ENCODE assay signal across 29 mouse cellular contexts in the genomic region with DNA sequence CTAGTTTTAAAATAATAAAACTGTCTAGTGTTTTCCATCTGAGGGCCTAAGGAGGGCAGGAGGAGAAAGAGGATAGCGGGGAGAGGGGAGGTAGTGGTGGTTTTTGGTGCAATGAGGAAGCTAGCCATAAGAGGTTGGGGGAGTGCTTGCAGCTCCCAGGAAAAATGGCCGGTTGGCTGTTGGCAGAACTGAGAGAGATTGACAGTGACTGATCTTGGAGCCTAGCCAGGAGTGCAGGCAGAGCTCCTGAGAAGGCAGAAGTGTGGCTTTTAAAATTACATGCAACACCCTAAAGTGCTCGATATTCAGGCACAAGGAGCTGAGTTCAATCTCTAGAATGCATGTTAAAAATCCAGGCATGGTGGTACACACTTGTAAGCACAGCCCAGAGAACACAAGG.
DNase-seq lines count a peak whose midpoint lies in the region; ATAC-seq and TF ChIP-seq lines count a peak whose summit lies in the region.
"Had no signal": no experiment of that assay in that cellular context is flagged by ENCODE, and none has a peak within 500 bp of the region (broad histone marks: within the 10 kb centered on the region; RNA-seq: fewer than 3 reads in every experiment).

No protein-coding gene starts in this region.

- no peak overlapping the region for H3K9ac ChIP-seq in forebrain, embryonic 13.5 days
- H3K9ac ChIP-seq: heart, embryonic 12.5 days; hindbrain, embryonic 15.5 days; kidney, embryonic 15.5 days; limb, embryonic 13.5 days; lung, embryonic 15.5 days; midbrain, embryonic 15.5 days; neural tube, embryonic 12.5 days had no signal

- H3K36me3 ChIP-seq in forebrain, embryonic 13.5 days (ENCODE audit: poor library complexity, severe bottlenecking) = no peaks in the 10 kb centered on the region
- no peaks in the 10 kb centered on the region for H3K36me3 ChIP-seq in forebrain, embryonic 10.5 days (replicated peaks)
- H3K36me3 ChIP-seq: heart, embryonic 12.5 days; hindbrain, embryonic 15.5 days; kidney, embryonic 15.5 days; limb, embryonic 13.5 days; lung, embryonic 15.5 days; midbrain, embryonic 15.5 days; neural tube, embryonic 12.5 days had no signal

- no peak overlapping the region for H3K4me3 ChIP-seq in forebrain, embryonic 13.5 days
- no peak overlapping the region for H3K4me3 ChIP-seq in forebrain, embryonic 10.5 days
- H3K4me3 ChIP-seq: heart, adult 2 months; heart, embryonic 12.5 days; hindbrain, embryonic 15.5 days; kidney, embryonic 15.5 days; limb, embryonic 13.5 days; lung, embryonic 15.5 days; midbrain, embryonic 15.5 days; myocyte; neural tube, embryonic 12.5 days had no signal

- no peak for DNase-seq in forebrain, embryonic 10.5 days (ENCODE audit: extremely low spot score, low spot score)
- DNase-seq in left cerebral cortex, postnatal 4 days = peak; percentile 36
- DNase-seq in left cerebral cortex, postnatal 10 days (ENCODE audit: extremely low spot score in 1 of 2, low spot score in 2 of 2) = no peak
- DNase-seq in MEL-GATA-1-ER (ENCODE audit: extremely low read depth, low read depth) (peak; percentile 15), adipocyte (ENCODE audit: low spot score) (no peak)
- peak; percentile 63 for DNase-seq in brain, embryonic 14.5 days (ENCODE audit: low read depth)
- no peak for DNase-seq in lung, postnatal 4 days
- DNase-seq: adrenal gland, postnatal 25 days; cerebellum, adult 11-12 months; cerebellum, adult 9-11 months; gastrocnemius, postnatal 25 days; heart, adult 2 months; kidney, adult 18-20 months; kidney, postnatal 25 days; lung, postnatal 36 days; right cerebral cortex, adult 18-20 months; right cerebral cortex, postnatal 4 days had no signal

- no peaks in the 10 kb centered on the region for H3K9me3 ChIP-seq in forebrain, embryonic 13.5 days (replicated peaks)
- H3K9me3 ChIP-seq in forebrain, embryonic 10.5 days = no peaks in the 10 kb centered on the region; the same call in 1 of the 2 replicates
- H3K9me3 ChIP-seq: heart, embryonic 12.5 days; hindbrain, embryonic 15.5 days; kidney, embryonic 15.5 days; limb, embryonic 13.5 days; lung, embryonic 15.5 days; midbrain, embryonic 15.5 days; neural tube, embryonic 12.5 days had no signal

- H3K4me1 ChIP-seq in forebrain, embryonic 13.5 days = no peaks in the 10 kb centered on the region
- H3K4me1 ChIP-seq in forebrain, embryonic 10.5 days = no peaks in the 10 kb centered on the region
- H3K4me1 ChIP-seq: hindbrain, embryonic 15.5 days; kidney, embryonic 15.5 days; limb, embryonic 13.5 days; lung, embryonic 15.5 days; midbrain, embryonic 15.5 days; neural tube, embryonic 12.5 days had no signal

- 56% methylated on average over 3 of the region's 3 CpGs for WGBS in forebrain, embryonic 13.5 days
- WGBS in forebrain, embryonic 10.5 days = 73% methylated on average over 3 of the region's 3 CpGs

- TF ChIP-seq POLR2A in brain, embryonic 14.5 days (IDR thresholded peaks at IDR 0.05; ENCODE audit: borderline replicate concordance, extremely low read depth, insufficient read depth, insufficient read length, poor library complexity, severe bottlenecking) = no peak

- peak; percentile 36; the same call in 1 of the 2 replicates for ATAC-seq in forebrain, embryonic 13.5 days
- ATAC-seq: midbrain, embryonic 15.5 days; Patski had no signal

- intact Hi-C loops in left cerebral cortex, postnatal 4 days (cut with DNase I) = no loop called here
- intact Hi-C loops in left cerebral cortex, postnatal 10 days (cut with DNase I) = no loop called here

- H3K27ac ChIP-seq in forebrain, embryonic 13.5 days = no peak overlapping the region
- H3K27ac ChIP-seq in forebrain, embryonic 10.5 days = no peak overlapping the region
- H3K27ac ChIP-seq: heart, adult 2 months; hindbrain, embryonic 15.5 days; kidney, embryonic 15.5 days; limb, embryonic 13.5 days; lung, embryonic 15.5 days; midbrain, embryonic 15.5 days; neural tube, embryonic 12.5 days had no signal

- no peak for TF ChIP-seq CTCF in brain, embryonic 14.5 days (IDR thresholded peaks at IDR 0.05; ENCODE audit: borderline replicate concordance, extremely low read depth, insufficient read depth, insufficient read length)

- H3K4me2 ChIP-seq in forebrain, embryonic 13.5 days = no peak overlapping the region
- H3K4me2 ChIP-seq: heart, embryonic 12.5 days; hindbrain, embryonic 15.5 days; kidney, embryonic 15.5 days; limb, embryonic 13.5 days; liver, embryonic 11.5 days; lung, embryonic 15.5 days; midbrain, embryonic 15.5 days; neural tube, embryonic 12.5 days had no signal

- no peaks in the 10 kb centered on the region for H3K27me3 ChIP-seq in forebrain, embryonic 13.5 days
- H3K27me3 ChIP-seq in forebrain, embryonic 10.5 days (ENCODE audit: poor library complexity, severe bottlenecking) = no peaks in the 10 kb centered on the region
- H3K27me3 ChIP-seq: CH12.LX; heart, embryonic 12.5 days; hindbrain, embryonic 15.5 days; kidney, embryonic 15.5 days; limb, embryonic 13.5 days; lung, embryonic 15.5 days; midbrain, embryonic 15.5 days; neural tube, embryonic 12.5 days; Patski had no signal

Comparison
In these comparisons a context has a peak if more than half of its experiments do, and no peak if none do; other contexts are left out.
1. DNase-seq: peak in left cerebral cortex, postnatal 4 days (single experiment), MEL-GATA-1-ER (single experiment) and brain, embryonic 14.5 days (single experiment); none in forebrain, embryonic 10.5 days (single experiment), left cerebral cortex, postnatal 10 days (0 of 2), adipocyte (single experiment) and lung, postnatal 4 days (0 of 2).